Mouse (Mus musculus): ENCODE results near the gene Ezr. TPM values are rescaled to one million over a fixed set of nuclear protein-coding genes. Genes with fewer than 3 reads are reported as not detected.

Ezr gene
- polyA plus RNA-seq, 1 experiment from 2014 or later, result 51.5 TPM

DNA sequence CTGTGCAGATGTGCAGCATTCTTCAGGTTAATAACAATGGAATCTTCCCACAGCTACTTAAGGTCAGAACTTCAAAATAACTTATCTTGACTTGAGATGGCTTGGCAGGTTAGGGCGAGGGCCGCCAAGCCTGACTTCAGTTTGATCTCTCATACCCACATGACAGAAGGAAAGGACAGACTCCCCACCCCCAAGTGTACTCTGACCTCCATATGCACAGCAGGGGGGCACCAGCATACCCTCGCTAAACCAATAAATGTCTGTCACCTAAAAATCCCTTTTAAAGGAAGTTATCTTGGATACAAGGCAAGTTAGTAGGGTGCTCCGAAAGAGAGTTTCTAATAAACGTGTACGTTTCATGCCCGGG lies 18.4 kb downstream of the Ezr start:
- Histone ChIP-seq H3K4me2 (no peak overlapping the region), H3K9ac (no peak overlapping the region), H3K4me1 (peaks cover 10% of the 10 kb centered on the region; the same call in 1 of the 2 replicates), H3K9me3 (no peaks in the 10 kb centered on the region), H3K27ac (no peak overlapping the region), H3K27me3 (no peaks in the 10 kb centered on the region), H3K4me3 (no peak overlapping the region), H3K36me3 (no peaks in the 10 kb centered on the region)
- ATAC-seq (ENCODE audit: insufficient number of reproducible peaks, insufficient read depth, low FRiP score, low TSS enrichment, low read depth), result no peak
- 68% methylated on average over 7 of the region's 7 CpGs for WGBS

GRCm38 (mm10) chr17:6763513-6764226 lies 18.9 kb downstream of the Ezr start:
- Histone ChIP-seq H3K36me3 (no peaks in the 10 kb centered on the region), H3K4me1 (peaks cover 10% of the 10 kb centered on the region; the same call in 1 of the 2 replicates), H3K9ac (no peak overlapping the region), H3K27ac (no peak overlapping the region), H3K27me3 (no peaks in the 10 kb centered on the region), H3K9me3 (no peaks in the 10 kb centered on the region), H3K4me2 (no peak overlapping the region), H3K4me3 (no peak overlapping the region)
- WGBS, result 63% methylated on average over 7 of the region's 7 CpGs
- no peak for ATAC-seq (ENCODE audit: insufficient number of reproducible peaks, insufficient read depth, low FRiP score, low TSS enrichment, low read depth)

DNA sequence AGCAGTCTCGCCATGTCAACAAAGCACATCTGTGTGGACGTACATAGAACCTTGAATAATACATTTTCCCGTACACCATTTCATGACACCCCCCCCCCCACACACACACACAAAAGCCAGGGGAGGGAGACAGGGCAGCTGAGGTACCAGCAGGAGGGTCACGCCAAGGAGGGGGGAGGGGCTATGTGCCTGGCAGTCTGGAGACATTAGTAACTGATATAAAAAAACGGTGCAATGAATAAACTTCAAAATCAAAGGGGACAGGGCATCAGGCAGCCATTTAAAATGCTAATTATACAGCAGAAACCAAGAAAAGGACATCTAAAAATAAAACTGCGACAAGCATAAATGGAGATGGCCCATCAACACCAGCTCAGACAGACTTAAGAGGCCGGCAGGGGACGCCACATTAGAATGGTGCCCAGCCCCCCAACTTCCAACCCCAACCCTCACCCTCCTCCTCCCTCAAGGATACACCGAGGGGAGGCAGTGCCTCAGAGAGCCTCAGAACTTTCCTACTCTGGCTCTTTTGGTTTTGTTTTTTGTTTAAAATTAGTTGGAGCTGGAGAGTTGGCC lies 22.8 kb downstream of the Ezr start:
- H3K36me3 ChIP-seq, result no peaks in the 10 kb centered on the region
- H3K4me3 ChIP-seq, result no peak overlapping the region
- H3K4me2 ChIP-seq, result no peak overlapping the region
- WGBS, result 53% methylated on average over 9 of the region's 9 CpGs
- H3K27me3 ChIP-seq, result no peaks in the 10 kb centered on the region
- no peak for ATAC-seq (ENCODE audit: insufficient number of reproducible peaks, insufficient read depth, low FRiP score, low TSS enrichment, low read depth)
- H3K4me1 ChIP-seq, result 0 out of 2 replicates have a peak, but pooled peaks cover 4% of the 10 kb centered on the region
- no peaks in the 10 kb centered on the region for H3K9me3 ChIP-seq
- H3K27ac ChIP-seq, result no peak overlapping the region
- no peak overlapping the region for H3K9ac ChIP-seq

GRCm38 (mm10) chr17:6758845-6759244 lies 23.7 kb downstream of the Ezr start:
- WGBS, result 79% methylated on average over 8 of the region's 8 CpGs
- no peak overlapping the region for H3K4me2 ChIP-seq
- H3K9me3 ChIP-seq, result no peaks in the 10 kb centered on the region
- H3K4me1 ChIP-seq, result 0 out of 2 replicates have a peak, but pooled peaks cover 4% of the 10 kb centered on the region
- no peak overlapping the region for H3K9ac ChIP-seq
- H3K27ac ChIP-seq, result no peak overlapping the region
- no peaks in the 10 kb centered on the region for H3K27me3 ChIP-seq
- no peak overlapping the region for H3K4me3 ChIP-seq
- no peak for ATAC-seq (ENCODE audit: insufficient number of reproducible peaks, insufficient read depth, low FRiP score, low TSS enrichment, low read depth)
- no peaks in the 10 kb centered on the region for H3K36me3 ChIP-seq

GRCm38 (mm10) chr17:6757902-6758301 lies 24.7 kb downstream of the Ezr start:
- H3K27ac ChIP-seq, result no peak overlapping the region

GRCm38 (mm10) chr17:6755873-6756272 lies 26.7 kb downstream of the Ezr start:
- 86% methylated on average over 8 of the region's 8 CpGs for WGBS
- Histone ChIP-seq H3K27ac (no peak overlapping the region), H3K9me3 (no peaks in the 10 kb centered on the region), H3K36me3 (no peaks in the 10 kb centered on the region), H3K4me3 (no peak overlapping the region), H3K9ac (no peak overlapping the region), H3K4me1 (peaks cover 23% of the 10 kb centered on the region), H3K27me3 (no peaks in the 10 kb centered on the region), H3K4me2 (no peak overlapping the region)
- no peak for ATAC-seq (ENCODE audit: insufficient number of reproducible peaks, insufficient read depth, low FRiP score, low TSS enrichment, low read depth)

More at GRCm38 (mm10) chr17:6757902-6758301, 24.7 kb downstream of the Ezr start:
- Histone ChIP-seq H3K4me2 (no peak overlapping the region), H3K9ac (no peak overlapping the region), H3K4me1 (0 out of 2 replicates have a peak, but pooled peaks cover 4% of the 10 kb centered on the region), H3K27me3 (no peaks in the 10 kb centered on the region), H3K4me3 (no peak overlapping the region), H3K36me3 (no peaks in the 10 kb centered on the region), H3K9me3 (no peaks in the 10 kb centered on the region)
- WGBS, result 92% methylated on average over 16 of the region's 16 CpGs
- no peak for ATAC-seq (ENCODE audit: insufficient number of reproducible peaks, insufficient read depth, low FRiP score, low TSS enrichment, low read depth)

GRCm38 (mm10) chr17:6755176-6755575 lies 27.4 kb downstream of the Ezr start:
- Histone ChIP-seq H3K9me3 (no peaks in the 10 kb centered on the region), H3K27ac (no peak overlapping the region), H3K4me2 (no peak overlapping the region), H3K4me1 (peaks cover 26% of the 10 kb centered on the region), H3K36me3 (no peaks in the 10 kb centered on the region), H3K4me3 (no peak overlapping the region), H3K27me3 (no peaks in the 10 kb centered on the region), H3K9ac (no peak overlapping the region)
- no peak for ATAC-seq (ENCODE audit: insufficient number of reproducible peaks, insufficient read depth, low FRiP score, low TSS enrichment, low read depth)
- 78% methylated on average over 9 of the region's 9 CpGs for WGBS

- Histone ChIP-seq H3K4me1 (peaks cover 31% of the 10 kb centered on the region), H3K27me3 (no peaks in the 10 kb centered on the region), H3K4me3 (no peak overlapping the region), H3K27ac (peak overlapping the region; percentile 88), H3K36me3 (no peaks in the 10 kb centered on the region), H3K9me3 (no peaks in the 10 kb centered on the region), H3K9ac (no peak overlapping the region), H3K4me2 (no peak overlapping the region)
- WGBS, result 13% methylated on average over 7 of the region's 7 CpGs
- no peak for ATAC-seq (ENCODE audit: insufficient number of reproducible peaks, insufficient read depth, low FRiP score, low TSS enrichment, low read depth)
These were observed 30.2 kb downstream of the Ezr start for GRCm38 (mm10) chr17:6752375-6752774.

- Histone ChIP-seq H3K9me3 (no peaks in the 10 kb centered on the region), H3K36me3 (no peaks in the 10 kb centered on the region), H3K9ac (no peak overlapping the region), H3K4me3 (no peak overlapping the region), H3K27ac (peak overlapping the region; percentile 88), H3K4me2 (no peak overlapping the region), H3K4me1 (peaks cover 35% of the 10 kb centered on the region), H3K27me3 (no peaks in the 10 kb centered on the region)
- WGBS, result 50% methylated on average over 11 of the region's 11 CpGs
- ATAC-seq (ENCODE audit: insufficient number of reproducible peaks, insufficient read depth, low FRiP score, low TSS enrichment, low read depth), result no peak; the same call in 1 of the 2 replicates
These were observed 31.2 kb downstream of the Ezr start for GRCm38 (mm10) chr17:6751221-6751859.

- Histone ChIP-seq H3K9ac (no peak overlapping the region), H3K4me1 (peaks cover 59% of the 10 kb centered on the region), H3K4me3 (no peak overlapping the region), H3K27me3 (no peaks in the 10 kb centered on the region), H3K27ac (no peak overlapping the region), H3K4me2 (no peak overlapping the region), H3K36me3 (no peaks in the 10 kb centered on the region), H3K9me3 (no peaks in the 10 kb centered on the region)
- 80% methylated on average over 17 of the region's 17 CpGs for whole genome bisulfite sequencing
- no peak for ATAC-seq (ENCODE audit: insufficient number of reproducible peaks, insufficient read depth, low FRiP score, low TSS enrichment, low read depth)
These were observed 33.7 kb downstream of the Ezr start for GRCm38 (mm10) chr17:6748779-6749464.

GRCm38 (mm10) chr17:6747478-6747877 lies 35.1 kb downstream of the Ezr start:
- no peak for ATAC-seq (ENCODE audit: insufficient number of reproducible peaks, insufficient read depth, low FRiP score, low TSS enrichment, low read depth)
- Histone ChIP-seq H3K36me3 (no peaks in the 10 kb centered on the region), H3K4me1 (peaks cover 68% of the 10 kb centered on the region), H3K9me3 (no peaks in the 10 kb centered on the region), H3K4me3 (no peak overlapping the region), H3K27me3 (no peaks in the 10 kb centered on the region), H3K27ac (no peak overlapping the region), H3K4me2 (no peak overlapping the region), H3K9ac (no peak overlapping the region)
- WGBS, result 78% methylated on average over 7 of the region's 7 CpGs

Data from embryonic facial prominence, embryonic 13.5 days (tissue).